Mouse (Mus musculus): ENCODE results near the gene Syvn1.
A peak's percentile ranks its signal among the peaks of the same experiment; 100 is the strongest.

DNA sequence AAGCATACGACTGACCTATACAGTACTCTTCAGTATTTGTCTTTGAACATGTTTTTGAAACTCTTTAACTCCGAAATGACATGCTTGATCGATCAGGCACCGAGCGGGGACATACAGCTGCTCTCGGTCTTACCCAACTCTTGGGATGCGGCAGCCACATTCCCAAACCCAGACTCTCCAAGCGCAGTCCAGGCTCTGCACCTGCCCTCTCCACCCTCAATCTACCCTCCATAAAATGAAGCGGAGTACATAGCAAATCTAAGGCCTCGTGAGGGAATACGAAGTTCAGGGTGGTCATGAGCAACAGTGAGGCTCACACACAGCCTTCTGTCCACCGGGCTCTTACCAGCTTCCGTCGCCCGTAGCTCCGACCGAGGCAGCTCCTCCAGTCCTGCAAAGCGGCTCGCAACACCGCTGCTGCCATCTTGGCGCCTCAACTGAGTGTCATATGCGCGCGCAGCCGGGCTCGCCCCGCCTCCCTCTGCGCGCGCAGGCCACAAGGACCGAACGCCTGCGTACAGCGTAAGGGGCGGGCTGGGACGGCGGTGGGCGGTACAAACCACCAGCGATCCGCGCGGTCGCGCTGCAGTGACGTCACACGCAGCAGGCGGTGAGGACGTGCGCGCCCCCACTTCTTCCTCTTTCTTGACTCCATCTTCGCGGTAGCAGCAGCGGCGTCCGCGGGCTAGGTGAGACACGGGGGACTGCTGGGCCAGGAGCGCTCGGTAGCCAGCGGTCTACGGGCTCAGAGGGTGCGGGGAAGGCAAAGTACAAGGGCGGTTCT is 11.1 kb downstream of the Syvn1 start, which contains the start of the genes Mrpl49 and Fau:
- TF ChIP-seq POLR2A (IDR thresholded peaks at IDR 0.05; ENCODE audit: control insufficient read depth, extremely low read depth, insufficient read depth, low read length, poor library complexity): peak; percentile 96
- peak; percentile 70; the same call in 1 of the 2 replicates for TF ChIP-seq CTCF (IDR thresholded peaks at IDR 0.05; ENCODE audit: borderline replicate concordance, control insufficient read depth, extremely low read depth, insufficient read depth, low read length, poor library complexity)
